Mouse (Mus musculus): ENCODE data around the gene Fbxw11.

Gene Fbxw11

GRCm38 (mm10) chr11:32745466-32745865 is 102.9 kb downstream of the Fbxw11 start:
- in situ Hi-C loops (cut with MboI, MseI), result no loop called here

- in situ Hi-C loops (cut with MboI, MseI), result no loop called here
Observed at GRCm38 (mm10) chr11:32746036-32746435, 103.5 kb downstream of the Fbxw11 start.

DNA sequence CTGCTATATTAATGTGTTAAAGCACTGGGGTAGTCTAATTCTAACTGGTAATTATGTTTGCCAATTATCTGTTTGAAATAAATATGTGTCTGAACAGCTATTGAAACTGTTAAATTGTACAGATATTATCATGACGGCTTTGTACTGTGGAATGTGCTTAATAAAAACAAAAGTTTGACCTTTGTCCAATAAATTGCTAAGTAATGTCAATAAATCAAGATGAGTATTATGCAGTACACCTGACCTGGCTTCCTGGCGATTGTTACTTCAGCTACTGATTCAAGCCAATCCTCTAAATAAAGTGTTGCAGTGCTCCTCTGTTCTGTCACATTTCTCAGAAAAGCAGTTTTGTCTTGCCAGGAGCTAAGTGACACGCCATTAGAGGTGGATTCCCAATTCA is 104.0 kb downstream of the Fbxw11 start:
- in situ Hi-C loops (cut with MboI, MseI), result no loop called here

DNA sequence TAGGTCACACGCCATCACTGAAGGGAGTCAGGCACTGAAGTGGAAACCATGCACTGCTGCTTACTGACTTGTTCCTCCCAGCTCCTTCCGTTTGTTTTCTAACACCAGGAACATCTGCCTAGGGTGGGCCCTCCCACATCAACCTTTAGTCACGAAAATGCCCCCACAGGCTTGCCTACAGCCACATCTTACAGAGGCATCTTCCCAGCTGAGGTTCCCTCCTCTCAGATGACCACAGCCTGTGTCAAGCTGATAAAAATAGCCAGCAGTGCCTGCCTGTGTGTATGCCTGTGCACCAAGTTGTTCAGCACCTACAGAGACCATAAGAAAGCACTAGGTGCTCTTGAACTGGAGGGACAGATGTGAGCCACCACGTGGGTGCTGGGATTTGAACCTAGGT is 106.3 kb downstream of the Fbxw11 start:
- in situ Hi-C loops (cut with MboI, MseI), result no loop called here

GRCm38 (mm10) chr11:32751863-32752594 is 109.5 kb downstream of the Fbxw11 start:
- in situ Hi-C loops (cut with MboI, MseI), result no loop called here

- in situ Hi-C loops (cut with MboI, MseI), result no loop called here
Observed at GRCm38 (mm10) chr11:32752595-32752885, 110.0 kb downstream of the Fbxw11 start.

GRCm38 (mm10) chr11:32753358-32753757 is 110.8 kb downstream of the Fbxw11 start:
- in situ Hi-C loops (cut with MboI, MseI), result no loop called here

DNA sequence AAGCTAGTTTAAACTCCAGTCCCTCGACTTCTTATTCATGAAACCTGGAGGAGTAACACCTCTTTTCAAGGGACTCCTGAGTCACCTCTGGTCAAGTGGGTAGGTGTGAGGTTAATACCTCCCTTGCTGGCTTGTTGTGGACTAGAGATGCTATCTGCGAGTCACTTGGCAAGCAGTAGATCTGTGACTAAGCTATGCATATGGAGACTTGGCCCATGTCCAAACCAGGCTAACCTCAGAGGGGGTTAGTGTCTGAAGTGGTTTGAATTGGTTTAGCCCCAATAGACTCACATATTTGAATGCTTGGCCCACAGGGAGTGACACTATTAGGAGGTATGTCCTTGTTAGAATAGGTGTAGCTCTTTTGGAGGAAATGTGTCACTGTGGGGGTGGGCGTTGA is 120.2 kb downstream of the Fbxw11 start:
- in situ Hi-C loops (cut with MboI, MseI), result no loop called here

- in situ Hi-C loops (cut with MboI, MseI), result no loop called here
Observed at GRCm38 (mm10) chr11:32767496-32768230, 125.1 kb downstream of the Fbxw11 start.

GRCm38 (mm10) chr11:32768642-32769343 is 126.3 kb downstream of the Fbxw11 start:
- in situ Hi-C loops (cut with MboI, MseI), result no loop called here

- in situ Hi-C loops (cut with MboI, MseI), result no loop called here
Observed at GRCm38 (mm10) chr11:32780747-32781536, 138.4 kb downstream of the Fbxw11 start.

- in situ Hi-C loops (cut with MboI, MseI), result no loop called here
Observed at GRCm38 (mm10) chr11:32781633-32782404, 139.3 kb downstream of the Fbxw11 start.

DNA sequence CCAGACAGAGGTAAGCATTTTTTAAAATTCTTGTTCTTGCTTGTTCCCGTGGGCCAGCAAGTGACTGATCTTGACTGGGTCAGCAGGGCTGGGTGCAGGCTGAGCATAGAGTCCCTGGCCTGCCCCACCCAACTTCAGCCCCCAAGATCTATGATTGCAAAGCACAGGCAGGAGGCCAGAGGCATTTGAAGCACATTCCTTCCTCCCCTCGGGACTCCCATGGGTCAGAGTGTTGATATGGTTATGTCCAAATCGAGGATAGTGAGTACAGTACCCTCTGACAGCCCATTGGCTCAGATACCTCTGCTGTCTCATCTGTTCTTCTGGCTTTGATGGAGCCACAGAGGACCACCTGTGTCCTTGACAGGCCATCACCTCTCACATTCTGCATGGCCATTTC is 140.2 kb downstream of the Fbxw11 start:
- in situ Hi-C loops (cut with MboI, MseI), result no loop called here

GRCm38 (mm10) chr11:32785591-32786147 is 143.1 kb downstream of the Fbxw11 start:
- in situ Hi-C loops (cut with MboI, MseI), result no loop called here

GRCm38 (mm10) chr11:32786201-32786600 is 143.7 kb downstream of the Fbxw11 start:
- in situ Hi-C loops (cut with MboI, MseI), result no loop called here

- in situ Hi-C loops (cut with MboI, MseI), result no loop called here
Observed at GRCm38 (mm10) chr11:32794759-32795445, 152.4 kb downstream of the Fbxw11 start.

Measured in T-helper 2 cell (primary cell).